Mouse (Mus musculus) liver, postnatal 0 days (tissue): ENCODE results near the gene Scd4. TPM values are rescaled to one million over a fixed set of nuclear protein-coding genes. Genes with fewer than 3 reads are reported as not detected.

Experiments used
- ATAC-seq: fragments of 200-750 bp; cut with Nextera tagmentation; 2 replicates; pipeline ENCODE4 v1.8.0; 2017; ENCODE audit warnings: mild to moderate bottlenecking, moderate library complexity
- DNase-seq: peaks from one replicate; pipeline ENCODE4 v3.0.0-alpha.2; 2016
- H3K27ac ChIP-seq: fragments of 300-500 bp; sonication (generic); 2 replicates; pipeline ENCODE4 v1.5.1; 2014; ENCODE audit warnings: antibody characterized with exemption, moderate library complexity, mild to moderate bottlenecking, low read depth
- H3K27me3 ChIP-seq: fragments of 300-500 bp; sonication (generic); 2 replicates; pipeline ENCODE4 v1.6.1; 2014; ENCODE audit warnings: low read length, control low read depth, mixed read lengths; ENCODE audit not compliant: insufficient read depth
- H3K36me3 ChIP-seq: fragments of 300-500 bp; sonication (generic); replicated peaks from 2 replicates; pipeline ENCODE4 v1.6.1; 2014; ENCODE audit warnings: mild to moderate bottlenecking, control low read depth, low read length, moderate library complexity, mixed read lengths; ENCODE audit not compliant: insufficient read depth
- H3K4me1 ChIP-seq: fragments of 300-500 bp; sonication (generic); 2 replicates; pipeline ENCODE4 v1.6.1; 2014; ENCODE audit warnings: antibody characterized with exemption, mild to moderate bottlenecking, control low read depth; ENCODE audit not compliant: insufficient read depth
- H3K4me2 ChIP-seq: fragments of 300-500 bp; sonication (generic); 2 replicates; pipeline ENCODE4 v1.6.1; 2014; ENCODE audit warnings: low read depth, mild to moderate bottlenecking, low read length, moderate library complexity, mixed read lengths
- H3K4me3 ChIP-seq: fragments of 300-500 bp; sonication (generic); 2 replicates; pipeline ENCODE4 v1.5.1; 2014; ENCODE audit warnings: low read depth, low read length
- H3K9ac ChIP-seq: fragments of 300-500 bp; sonication (generic); replicated peaks from 2 replicates; pipeline ENCODE4 v1.6.1; 2014; ENCODE audit warnings: mild to moderate bottlenecking, moderate library complexity
- H3K9me3 ChIP-seq: fragments of 300-500 bp; sonication (generic); 2 replicates; pipeline ENCODE4 v1.6.1; 2016; ENCODE audit warnings: mild to moderate bottlenecking, control low read depth, low read length, mixed read lengths
- CTCF ChIP-seq: sonication (generic); IDR thresholded peaks from 2 replicates; pipeline ENCODE4 v1.5.1; 2016; ENCODE audit warnings: antibody characterized with exemption, low read depth
- EP300 ChIP-seq: IDR thresholded peaks from 2 replicates; pipeline ENCODE4 v1.6.1; 2016; ENCODE audit warnings: antibody characterized with exemption, low read depth, mild to moderate bottlenecking
- WGBS: fragments of 180-500 bp; shearing (Covaris S2); extraction: QIAGEN DNeasy Blood & Tissue Kit; methylation state at CpG from one replicate; pipeline ENCODE4 v1.1.7; 2014; ENCODE audit not compliant: insufficient replicate concordance; 5-methylcytosine and 5-hydroxymethylcytosine counted together
- microRNA-seq: library from miRNA; unstranded; fragments of <30 nt; microRNA quantifications from one replicate; pipeline ENCODE4, GENCODE M21; 2016
- polyA plus RNA-seq: library from polyadenylated mRNA; unstranded; fragments of >200 nt; fragmentation: Nextera tagmentation; extraction: Ambion mirVana; gene quantifications from 2 replicates; pipeline ENCODE4 v1.2.1, GENCODE M21; 2015

Scd4 gene
- polyA plus RNA-seq, 1 experiment from 2014 or later: not detected

DNA sequence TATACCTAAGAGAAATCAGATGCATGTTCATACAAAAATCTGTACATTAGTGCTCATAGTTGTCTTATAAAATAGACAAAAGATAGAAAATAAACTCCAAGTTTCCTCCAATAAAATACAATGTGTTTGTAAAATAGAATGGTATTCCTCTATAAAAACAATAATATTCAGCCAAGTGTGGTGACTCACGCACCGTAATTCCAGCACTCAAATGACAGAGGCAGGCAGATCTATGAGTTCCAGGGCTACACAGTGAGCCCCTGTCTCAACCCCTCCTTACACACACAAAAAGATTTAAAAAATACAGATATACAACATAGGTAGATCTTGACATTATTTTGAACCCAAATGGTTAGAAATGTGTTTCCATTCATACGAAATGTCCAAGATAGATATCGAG, 59.0 kb downstream of the Scd4 start:
- no peak for ATAC-seq
- no peak overlapping the region for H3K4me3 ChIP-seq
- H3K36me3 ChIP-seq: 0 out of 2 replicates have a peak, but pooled peaks cover 3% of the 10 kb centered on the region
- no peak overlapping the region for H3K9ac ChIP-seq
- no peaks in the 10 kb centered on the region for H3K27me3 ChIP-seq
- no peak for DNase-seq
- H3K4me1 ChIP-seq: peaks cover 52% of the 10 kb centered on the region
- WGBS: 81% methylated on average over 4 of the region's 4 CpGs
- H3K4me2 ChIP-seq: no peak overlapping the region
- no peak for TF ChIP-seq CTCF
- no peak for TF ChIP-seq EP300
- no peak overlapping the region for H3K27ac ChIP-seq
- no peaks in the 10 kb centered on the region for H3K9me3 ChIP-seq

DNA sequence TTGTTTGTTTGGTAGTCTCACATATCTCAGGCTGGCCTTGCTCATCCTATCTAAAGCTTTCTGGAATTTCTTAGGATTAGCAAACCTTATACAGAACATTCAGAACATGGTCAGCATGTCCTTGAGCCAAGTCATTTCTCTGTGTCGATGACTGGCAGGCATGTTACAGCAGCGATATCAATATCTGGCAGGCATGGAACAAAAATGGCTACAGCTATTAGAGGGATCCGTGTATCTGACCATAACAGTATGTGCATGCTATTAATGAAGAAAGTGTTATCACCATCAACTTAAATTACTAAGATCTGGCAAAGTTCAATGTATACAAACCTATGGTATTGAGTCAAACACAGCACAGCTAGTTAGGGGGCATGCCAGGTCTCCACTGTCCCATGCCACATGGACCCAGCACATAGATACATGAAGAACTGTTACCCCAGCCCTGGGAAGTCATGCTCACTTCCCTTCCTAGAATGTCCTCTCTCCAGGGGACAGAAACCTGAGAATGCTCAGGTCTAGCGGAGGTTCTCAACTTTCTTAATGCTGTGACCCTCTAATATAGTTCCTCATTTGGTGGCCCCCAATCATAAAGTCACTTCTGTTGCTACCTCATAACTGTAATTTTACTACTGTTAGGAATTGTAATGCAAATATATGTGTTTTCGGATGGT, 59.6 kb downstream of the Scd4 start:
- H3K9me3 ChIP-seq: no peaks in the 10 kb centered on the region
- WGBS: 60% methylated on average over 5 of the region's 5 CpGs
- H3K4me3 ChIP-seq: no peak overlapping the region
- 0 out of 2 replicates have a peak, but pooled peaks cover 3% of the 10 kb centered on the region for H3K36me3 ChIP-seq
- H3K27me3 ChIP-seq: no peaks in the 10 kb centered on the region
- H3K27ac ChIP-seq: no peak overlapping the region
- H3K9ac ChIP-seq: no peak overlapping the region
- TF ChIP-seq CTCF: no peak
- TF ChIP-seq EP300: no peak; the same call in 1 of the 2 replicates
- H3K4me1 ChIP-seq: peaks cover 45% of the 10 kb centered on the region
- no peak for DNase-seq
- no peak for ATAC-seq
- no peak overlapping the region for H3K4me2 ChIP-seq

DNA sequence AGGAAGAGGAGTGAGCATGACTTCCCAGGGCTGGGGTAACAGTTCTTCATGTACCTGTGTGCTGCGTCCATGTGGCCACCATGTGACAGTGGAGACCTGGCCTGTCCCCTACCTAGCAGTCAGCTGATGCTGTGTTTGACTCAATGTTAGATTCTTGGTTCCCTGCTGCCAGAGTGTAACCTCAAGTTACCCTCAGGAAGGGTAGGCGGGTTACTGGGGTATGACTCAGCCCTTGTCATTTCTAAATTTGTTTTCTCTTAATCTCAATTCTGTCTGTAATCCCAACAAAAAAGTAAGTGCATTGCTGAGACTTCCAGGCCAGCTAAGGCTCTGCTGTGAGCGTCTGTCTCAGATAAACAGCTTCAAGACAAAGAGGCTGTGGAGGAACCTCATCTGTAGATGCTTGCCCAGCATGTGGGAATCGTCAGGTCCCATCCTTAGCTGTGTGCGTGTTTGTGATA, 61.1 kb downstream of the Scd4 start:
- Histone ChIP-seq H3K9ac (no peak overlapping the region), H3K4me2 (no peak overlapping the region), H3K36me3 (peaks cover 11% of the 10 kb centered on the region), H3K4me1 (peaks cover 33% of the 10 kb centered on the region), H3K4me3 (no peak overlapping the region), H3K27ac (peak overlapping the region; percentile 45), H3K9me3 (no peaks in the 10 kb centered on the region), H3K27me3 (no peaks in the 10 kb centered on the region)
- no peak for TF ChIP-seq CTCF
- no peak for TF ChIP-seq EP300
- no peak for DNase-seq
- 45% methylated on average over 5 of the region's 5 CpGs for WGBS
- ATAC-seq: peak; percentile 34; the same call in 1 of the 2 replicates

DNA sequence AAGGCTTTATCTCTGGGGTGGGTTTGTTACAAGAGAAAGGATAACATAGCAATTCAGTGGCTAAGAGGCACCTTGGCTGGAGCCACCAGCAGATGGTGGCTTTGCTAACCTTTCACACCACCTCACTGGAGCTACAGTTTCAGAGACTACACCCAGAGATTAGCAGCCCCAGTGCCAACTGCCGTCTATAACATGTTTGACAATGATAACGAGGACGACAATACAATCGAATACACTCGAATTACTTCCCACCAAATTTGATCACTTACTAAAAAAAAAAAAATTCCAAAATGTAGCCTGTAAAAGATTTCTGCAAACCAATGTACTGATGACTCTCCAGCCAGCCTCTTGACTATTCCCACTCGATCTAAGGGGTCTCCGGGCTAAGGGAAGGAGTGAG, 62.1 kb downstream of the Scd4 start:
- no peaks in the 10 kb centered on the region for H3K9me3 ChIP-seq
- TF ChIP-seq EP300: peak; percentile 96
- no peak for TF ChIP-seq CTCF
- peaks cover 24% of the 10 kb centered on the region for H3K4me1 ChIP-seq
- DNase-seq (no peak), ATAC-seq (peak; percentile 68)
- H3K27me3 ChIP-seq: no peaks in the 10 kb centered on the region
- H3K4me2 ChIP-seq: no peak overlapping the region
- H3K27ac ChIP-seq: peak overlapping the region; percentile 45
- WGBS: 46% methylated on average over 7 of the region's 7 CpGs
- H3K36me3 ChIP-seq: peaks cover 20% of the 10 kb centered on the region
- H3K9ac ChIP-seq: no peak overlapping the region
- H3K4me3 ChIP-seq: no peak overlapping the region

Small RNA genes within 50 kb of the gene (microRNA-seq; reads per million reads assigned to microRNA genes)
- gene Mir5114: 12.2 reads per million, percentile 21 among the genes with 10 or more reads in this experiment

Other genes starting within 250 kb of the Scd4 start
- gene Chuk, start 225.6 kb upstream of the Scd4 start, polyA plus RNA-seq: 27.7 and 29.6 TPM in 2 replicates
- gene Cwf19l1, start 197.2 kb upstream of the Scd4 start, polyA plus RNA-seq: 12.3 and 12.6 TPM in 2 replicates
- 31.6 and 33.2 TPM in 2 replicates for gene Bloc1s2, start 186.6 kb upstream of the Scd4 start, polyA plus RNA-seq
- not detected in 2 replicates for gene Pkd2l1, start 140.7 kb upstream of the Scd4 start, polyA plus RNA-seq
- gene Scd3, start 129.8 kb upstream of the Scd4 start, polyA plus RNA-seq: not detected in 2 replicates
- gene Scd2, start 39.4 kb upstream of the Scd4 start, polyA plus RNA-seq: 5.9 and 6.2 TPM in 2 replicates
- 2.3 and 2.8 TPM in 2 replicates for gene Scd1, start 74.8 kb downstream of the Scd4 start, polyA plus RNA-seq
- gene Wnt8b, start 160.4 kb downstream of the Scd4 start, polyA plus RNA-seq: not detected in 2 replicates
- gene Sec31b, start 212.8 kb downstream of the Scd4 start, polyA plus RNA-seq: 0.54 and 0.57 TPM in 2 replicates
- gene Gm20538, start 219.7 kb downstream of the Scd4 start, polyA plus RNA-seq: not detected in 2 replicates
- gene Ndufb8, start 222.3 kb downstream of the Scd4 start, polyA plus RNA-seq: 394 and 410 TPM in 2 replicates
- gene Hif1an, start 229.8 kb downstream of the Scd4 start, polyA plus RNA-seq: 5.3 and 6.8 TPM in 2 replicates